Mouse (Mus musculus) midbrain, embryonic 15.5 days (tissue): ENCODE results near the gene Chpt1. TPM values are rescaled to one million over a fixed set of nuclear protein-coding genes. Genes with fewer than 3 reads are reported as not detected.
"Not testable (repeated sequence)": the region's sequence is repeated elsewhere in the genome, so short reads cannot be mapped to it uniquely, and the experiment has no call there.

Source experiments
- ATAC-seq: fragments of 200-750 bp; cut with Nextera tagmentation; replicated peaks from 2 replicates; pipeline ENCODE4 v1.8.0; 2017; ENCODE audit warnings: moderate TSS enrichment
- H3K27ac ChIP-seq: fragments of 300-500 bp; sonication (generic); 2 replicates; pipeline ENCODE4 v1.5.1; 2015; ENCODE audit warnings: mild to moderate bottlenecking, inconsistent platforms
- H3K27me3 ChIP-seq: fragments of 300-500 bp; sonication (generic); replicated peaks from 2 replicates; pipeline ENCODE4 v1.6.1; 2015; ENCODE audit warnings: inconsistent platforms
- H3K36me3 ChIP-seq: fragments of 300-500 bp; sonication (generic); replicated peaks from 2 replicates; pipeline ENCODE4 v1.6.1; 2015; ENCODE audit warnings: inconsistent platforms
- H3K4me1 ChIP-seq: fragments of 300-500 bp; sonication (generic); 2 replicates; pipeline ENCODE4 v1.6.1; 2015; ENCODE audit warnings: inconsistent platforms
- H3K4me2 ChIP-seq: fragments of 300-500 bp; sonication (generic); 2 replicates; pipeline ENCODE4 v1.6.1; 2015; ENCODE audit warnings: inconsistent platforms, mild to moderate bottlenecking, moderate library complexity
- H3K4me3 ChIP-seq: fragments of 300-500 bp; sonication (generic); 2 replicates; pipeline ENCODE4 v1.5.1; 2015; ENCODE audit warnings: mild to moderate bottlenecking, inconsistent platforms
- H3K9ac ChIP-seq: fragments of 300-500 bp; sonication (generic); 2 replicates; pipeline ENCODE4 v1.6.1; 2015; ENCODE audit warnings: mild to moderate bottlenecking, inconsistent platforms
- H3K9me3 ChIP-seq: fragments of 300-500 bp; sonication (generic); 2 replicates; pipeline ENCODE4 v1.6.1; 2016; ENCODE audit warnings: inconsistent platforms
- WGBS: fragments of 180-500 bp; shearing (Covaris S2); methylation state at CpG from one replicate; pipeline ENCODE4 v1.1.7; 2015; ENCODE audit warnings: mixed read lengths; 5-methylcytosine and 5-hydroxymethylcytosine counted together
- polyA plus RNA-seq: library from polyadenylated mRNA; unstranded; fragments of >200 nt; fragmentation: Nextera tagmentation; extraction: Ambion mirVana; gene quantifications from 2 replicates; pipeline ENCODE4 v1.2.1, GENCODE M21; 2015

Chpt1 gene
- polyA plus RNA-seq, result 15.1 and 16.2 TPM in 2 replicates

GRCm38 (mm10) chr10:88503421-88504314 lies at the start of gene Chpt1:
Chpt1 (minus strand) TSS chr10:88504073.
- H3K9ac ChIP-seq, result peak within 1 kb of the TSS; percentile 91
- WGBS, result under 1% methylated on average over 56 of the region's 80 CpGs
- peak within 1 kb of the TSS; percentile 75 for H3K4me3 ChIP-seq
- peak within 1 kb of the TSS; percentile 69 for H3K4me2 ChIP-seq
- ATAC-seq, result peak; percentile 97
- H3K4me1 ChIP-seq, result peaks cover 22% of the 10 kb centered on the region
- no peaks in the 10 kb centered on the region for H3K27me3 ChIP-seq
- H3K27ac ChIP-seq, result peak within 1 kb of the TSS; percentile 86
- no peaks in the 10 kb centered on the region for H3K9me3 ChIP-seq
- no peaks in the 10 kb centered on the region for H3K36me3 ChIP-seq

- no peak overlapping the region for H3K4me3 ChIP-seq
- WGBS, result 86% methylated on average over 2 of the region's 2 CpGs
- no peaks in the 10 kb centered on the region for H3K36me3 ChIP-seq
- no peaks in the 10 kb centered on the region for H3K4me1 ChIP-seq
- no peak overlapping the region for H3K9ac ChIP-seq
- no peak overlapping the region for H3K27ac ChIP-seq
- H3K9me3 ChIP-seq, result no peaks in the 10 kb centered on the region
- no peaks in the 10 kb centered on the region for H3K27me3 ChIP-seq
- H3K4me2 ChIP-seq, result no peak overlapping the region
- no peak for ATAC-seq
These were observed 48.9 kb upstream of the Chpt1 start for GRCm38 (mm10) chr10:88552738-88553137.

- H3K9me3 ChIP-seq, result no peaks in the 10 kb centered on the region
- no peaks in the 10 kb centered on the region for H3K4me1 ChIP-seq
- no peak for ATAC-seq
- no peak overlapping the region for H3K4me3 ChIP-seq
- H3K36me3 ChIP-seq, result no peaks in the 10 kb centered on the region
- no peak overlapping the region for H3K9ac ChIP-seq
- no peaks in the 10 kb centered on the region for H3K27me3 ChIP-seq
- no peak overlapping the region for H3K27ac ChIP-seq
- H3K4me2 ChIP-seq, result no peak overlapping the region
- 81% methylated on average over 3 of the region's 3 CpGs for WGBS
These were observed 46.4 kb upstream of the Chpt1 start for GRCm38 (mm10) chr10:88550225-88550624.

- Histone ChIP-seq H3K4me3 (no peak overlapping the region), H3K9me3 (no peaks in the 10 kb centered on the region), H3K9ac (no peak overlapping the region), H3K27me3 (no peaks in the 10 kb centered on the region), H3K27ac (no peak overlapping the region), H3K4me2 (no peak overlapping the region), H3K36me3 (no peaks in the 10 kb centered on the region), H3K4me1 (no peaks in the 10 kb centered on the region)
- WGBS, result 43% methylated on average over 2 of the region's 2 CpGs
- ATAC-seq, result no peak
These were observed 43.8 kb upstream of the Chpt1 start for GRCm38 (mm10) chr10:88547635-88548034.

- Histone ChIP-seq H3K4me3 (no peak overlapping the region), H3K9me3 (no peaks in the 10 kb centered on the region), H3K27ac (no peak overlapping the region), H3K27me3 (no peaks in the 10 kb centered on the region), H3K9ac (no peak overlapping the region), H3K36me3 (no peaks in the 10 kb centered on the region), H3K4me2 (no peak overlapping the region), H3K4me1 (no peaks in the 10 kb centered on the region)
- WGBS, result 78% methylated on average over 5 of the region's 5 CpGs
- no peak for ATAC-seq
These were observed 26.8 kb upstream of the Chpt1 start for GRCm38 (mm10) chr10:88530631-88531030.

GRCm38 (mm10) chr10:88524016-88524415 lies 20.1 kb upstream of the Chpt1 start:
- Histone ChIP-seq H3K36me3 (no peaks in the 10 kb centered on the region), H3K27ac (no peak overlapping the region), H3K4me2 (no peak overlapping the region), H3K27me3 (no peaks in the 10 kb centered on the region), H3K4me1 (no peaks in the 10 kb centered on the region), H3K9ac (no peak overlapping the region), H3K9me3 (no peaks in the 10 kb centered on the region), H3K4me3 (no peak overlapping the region)
- ATAC-seq, result no peak
- 89% methylated on average over 2 of the region's 2 CpGs for WGBS

GRCm38 (mm10) chr10:88523212-88523611 lies 19.3 kb upstream of the Chpt1 start:
- WGBS, result 74% methylated on average over 1 of the region's 1 CpGs
- no peak overlapping the region for H3K4me3 ChIP-seq
- H3K9ac ChIP-seq, result no peak overlapping the region
- no peaks in the 10 kb centered on the region for H3K36me3 ChIP-seq
- no peaks in the 10 kb centered on the region for H3K4me1 ChIP-seq
- H3K4me2 ChIP-seq, result no peak overlapping the region
- H3K27ac ChIP-seq, result no peak overlapping the region
- no peak for ATAC-seq
- H3K9me3 ChIP-seq, result no peaks in the 10 kb centered on the region
- H3K27me3 ChIP-seq, result no peaks in the 10 kb centered on the region

GRCm38 (mm10) chr10:88522795-88523194 lies 18.9 kb upstream of the Chpt1 start:
- no peak for ATAC-seq

GRCm38 (mm10) chr10:88515049-88515448 lies 11.2 kb upstream of the Chpt1 start:
- H3K9ac ChIP-seq, ATAC-seq, H3K9me3 ChIP-seq, H3K36me3 ChIP-seq, H3K27ac ChIP-seq, H3K27me3 ChIP-seq, H3K4me3 ChIP-seq, H3K4me2 ChIP-seq, H3K4me1 ChIP-seq: not testable (repeated sequence)
- WGBS, result 92% methylated on average over 7 of the region's 7 CpGs

More at GRCm38 (mm10) chr10:88522795-88523194, 18.9 kb upstream of the Chpt1 start:
- WGBS, result 91% methylated on average over 8 of the region's 8 CpGs
- no peaks in the 10 kb centered on the region for H3K27me3 ChIP-seq
- no peaks in the 10 kb centered on the region for H3K9me3 ChIP-seq
- H3K9ac ChIP-seq, result no peak overlapping the region
- H3K36me3 ChIP-seq, result no peaks in the 10 kb centered on the region
- no peak overlapping the region for H3K4me2 ChIP-seq
- no peak overlapping the region for H3K27ac ChIP-seq
- no peak overlapping the region for H3K4me3 ChIP-seq
- no peaks in the 10 kb centered on the region for H3K4me1 ChIP-seq

GRCm38 (mm10) chr10:88514495-88514894 lies 10.6 kb upstream of the Chpt1 start:
- H3K9me3 ChIP-seq, result no peaks in the 10 kb centered on the region
- no peak overlapping the region for H3K27ac ChIP-seq
- no peaks in the 10 kb centered on the region for H3K36me3 ChIP-seq
- H3K4me2 ChIP-seq, result no peak overlapping the region
- H3K4me1 ChIP-seq, result no peaks in the 10 kb centered on the region
- WGBS, result 48% methylated on average over 2 of the region's 2 CpGs
- no peak for ATAC-seq
- H3K27me3 ChIP-seq, result no peaks in the 10 kb centered on the region
- H3K9ac ChIP-seq, result no peak overlapping the region
- no peak overlapping the region for H3K4me3 ChIP-seq

GRCm38 (mm10) chr10:88513574-88514135 lies 9.8 kb upstream of the Chpt1 start:
- Histone ChIP-seq H3K9ac (no peak overlapping the region), H3K4me3 (no peak overlapping the region), H3K27me3 (no peaks in the 10 kb centered on the region), H3K36me3 (no peaks in the 10 kb centered on the region), H3K9me3 (no peaks in the 10 kb centered on the region), H3K4me2 (no peak overlapping the region), H3K27ac (no peak overlapping the region), H3K4me1 (no peaks in the 10 kb centered on the region)
- no peak for ATAC-seq
- 75% methylated on average over 8 of the region's 8 CpGs for WGBS

- Histone ChIP-seq H3K27ac (no peak overlapping the region), H3K27me3 (no peaks in the 10 kb centered on the region), H3K4me3 (no peak overlapping the region), H3K36me3 (no peaks in the 10 kb centered on the region), H3K9me3 (no peaks in the 10 kb centered on the region), H3K4me2 (no peak overlapping the region), H3K4me1 (no peaks in the 10 kb centered on the region), H3K9ac (no peak overlapping the region)
- no peak for ATAC-seq
- 91% methylated on average over 9 of the region's 9 CpGs for WGBS
These were observed 7.5 kb upstream of the Chpt1 start for GRCm38 (mm10) chr10:88511355-88511754.
